Mouse (Mus musculus) lung, adult 10 weeks (tissue): Measurements from ENCODE around the gene Nphp4. TPM values are rescaled to one million over a fixed set of nuclear protein-coding genes. Genes with fewer than 3 reads are reported as not detected.

ENCODE experiments used
- polyA plus RNA-seq: library from polyadenylated mRNA; stranded (reverse); fragments of 350-450 nt; fragmentation: Illumina TruSeq; extraction: RNeasy Lipid Tissue Mini Kit (QIAGEN cat#74804); gene quantifications from one replicate; pipeline ENCODE4 v1.2.3, GENCODE M21; 2014; ENCODE audit warnings: low read depth, low replicate concordance; ENCODE audit not compliant: insufficient read depth

Nphp4 gene
- 0.68 TPM for polyA plus RNA-seq

GRCm38 (mm10) chr4:152476427-152477023 is at the start of gene Nphp4:
Nphp4 (plus strand) TSS chr4:152476706.

GRCm38 (mm10) chr4:152477466-152478223 is 1.1 kb downstream of the Nphp4 start, which contains the start of gene Kcnab2:
Kcnab2 (minus strand) TSS chr4:152477871.

Other genes starting within 250 kb of the Nphp4 start
- gene Gpr153, start 202.5 kb upstream of the Nphp4 start, polyA plus RNA-seq = 8.2 TPM
- gene Hes3, start 185.0 kb upstream of the Nphp4 start, polyA plus RNA-seq = not detected
- 23.1 TPM for gene Icmt, start 179.5 kb upstream of the Nphp4 start, polyA plus RNA-seq
- gene Rnf207, start 157.7 kb upstream of the Nphp4 start, polyA plus RNA-seq = 0.60 TPM
- gene Rpl22, start 151.0 kb upstream of the Nphp4 start, polyA plus RNA-seq = 831 TPM
- gene Chd5, start 138.1 kb upstream of the Nphp4 start, polyA plus RNA-seq = 0.34 TPM
- gene Kcnab2, start 1.2 kb downstream of the Nphp4 start, polyA plus RNA-seq = 5.5 TPM